In genomic region chr5:14028341-14028740, GRCm38 (mm10) we compare ENCODE assay signal across 22 mouse cellular contexts. TPM values are rescaled to one million over a fixed set of nuclear protein-coding genes. Genes with fewer than 3 reads are reported as not detected.
A peak's percentile ranks its signal among the peaks of the same experiment; 100 is the strongest.
DNase-seq lines count a peak whose midpoint lies in the region; ATAC-seq lines count a peak whose summit lies in the region.
"Had no signal": no experiment of that assay in that cellular context is flagged by ENCODE, and none has a peak within 500 bp of the region (broad histone marks: within the 10 kb centered on the region; RNA-seq: fewer than 3 reads in every experiment).

No protein-coding gene starts in this region.

- no peaks in the 10 kb centered on the region for H3K27me3 ChIP-seq in hindbrain, embryonic 13.5 days
- peaks cover 17% of the 10 kb centered on the region for H3K27me3 ChIP-seq in hindbrain, embryonic 10.5 days (ENCODE audit: insufficient read depth, poor library complexity, severe bottlenecking)
- no peaks in the 10 kb centered on the region for H3K27me3 ChIP-seq in lung, embryonic 15.5 days
- H3K27me3 ChIP-seq: CH12.LX; forebrain, embryonic 13.5 days had no signal

- no peak overlapping the region for H3K4me3 ChIP-seq in hindbrain, embryonic 13.5 days
- H3K4me3 ChIP-seq in hindbrain, embryonic 10.5 days: no peak overlapping the region
- H3K4me3 ChIP-seq in lung, embryonic 15.5 days: peak overlapping the region; percentile 31
- H3K4me3 ChIP-seq: forebrain, embryonic 13.5 days; heart, embryonic 13.5 days had no signal

- no peak for DNase-seq in hindbrain, embryonic 10.5 days (ENCODE audit: low spot score)
- peak; percentile 61 for DNase-seq in Muller cell, postnatal 12 days (ENCODE audit: inconsistent ontology term)
- peak; percentile 7 for DNase-seq in lung, postnatal 14 days
- no peak for DNase-seq in T-cell, adult 2 months (ENCODE audit: low spot score)
- no peak for DNase-seq in heart, postnatal 36 days
- DNase-seq: adrenal gland, adult 8-10 months; cerebellum, adult 11 months; cerebellum, adult 8-10 months; cerebellum, postnatal 14 days; embryo, embryonic 11 days; forebrain, postnatal 0 days; gastrocnemius, postnatal 25 days; heart, adult 11 months; heart, postnatal 4 days had no signal

- no peak overlapping the region for H3K27ac ChIP-seq in hindbrain, embryonic 13.5 days
- no peak overlapping the region for H3K27ac ChIP-seq in hindbrain, embryonic 10.5 days
- H3K27ac ChIP-seq in lung, embryonic 15.5 days: no peak overlapping the region
- H3K27ac ChIP-seq: forebrain, embryonic 13.5 days; heart, embryonic 13.5 days; hindbrain, embryonic 14.5 days had no signal

- H3K4me2 ChIP-seq in hindbrain, embryonic 13.5 days: peak overlapping the region; percentile 1; the same call in 1 of the 2 replicates
- H3K4me2 ChIP-seq in lung, embryonic 15.5 days: peak overlapping the region; percentile 42
- H3K4me2 ChIP-seq: forebrain, embryonic 13.5 days; heart, embryonic 13.5 days had no signal

- H3K9me3 ChIP-seq in hindbrain, embryonic 13.5 days: no peaks in the 10 kb centered on the region
- no peaks in the 10 kb centered on the region for H3K9me3 ChIP-seq in hindbrain, embryonic 10.5 days
- H3K9me3 ChIP-seq in lung, embryonic 15.5 days: no peaks in the 10 kb centered on the region
- H3K9me3 ChIP-seq: forebrain, embryonic 13.5 days; heart, embryonic 13.5 days had no signal

- 94% methylated on average over 7 of the region's 7 CpGs for WGBS in hindbrain, embryonic 13.5 days
- 94% methylated on average over 7 of the region's 7 CpGs for WGBS in hindbrain, embryonic 10.5 days
- WGBS in lung, embryonic 15.5 days: 61% methylated on average over 7 of the region's 7 CpGs

- no peak for ATAC-seq in hindbrain, embryonic 13.5 days (ENCODE audit: low FRiP score)
- ATAC-seq in lung, embryonic 15.5 days (ENCODE audit: borderline replicate concordance, extremely low read depth, low FRiP score, low TSS enrichment): no peak
- no peak for ATAC-seq in CD4-positive, CD25-positive, alpha-beta regulatory T cell, adult 4 months
- ATAC-seq: forebrain, embryonic 13.5 days; forebrain, postnatal 0 days had no signal

- H3K4me1 ChIP-seq in hindbrain, embryonic 13.5 days (replicated peaks): peaks cover 12% of the 10 kb centered on the region
- H3K4me1 ChIP-seq in hindbrain, embryonic 10.5 days (replicated peaks): peaks cover 7% of the 10 kb centered on the region
- H3K4me1 ChIP-seq in lung, embryonic 15.5 days: no peaks in the 10 kb centered on the region

- intact Hi-C loops in heart, postnatal 36 days (cut with DNase I): no loop called here

- no peak overlapping the region for H3K9ac ChIP-seq in hindbrain, embryonic 13.5 days
- H3K9ac ChIP-seq in lung, embryonic 15.5 days: 0 out of 2 replicates have a peak overlapping the region, but pooled peaks have one; percentile 11
- H3K9ac ChIP-seq: forebrain, embryonic 13.5 days; forebrain, postnatal 0 days; heart, embryonic 13.5 days; hindbrain, embryonic 14.5 days had no signal

- no peaks in the 10 kb centered on the region for H3K36me3 ChIP-seq in hindbrain, embryonic 13.5 days
- H3K36me3 ChIP-seq in hindbrain, embryonic 10.5 days: no peaks in the 10 kb centered on the region
- H3K36me3 ChIP-seq in lung, embryonic 15.5 days: no peaks in the 10 kb centered on the region
- H3K36me3 ChIP-seq: heart, embryonic 13.5 days had no signal

RNA-seq across cellular contexts. Expression of gene Sema3e, which starts 3.3 kb away (rescaled TPM):
- 4.7 and 5.2 TPM in 2 replicates for polyA plus RNA-seq in hindbrain, embryonic 13.5 days (2015; fragmentation: Nextera tagmentation; extraction: Ambion mirVana)
- polyA plus RNA-seq in hindbrain, embryonic 10.5 days (2016; fragmentation: Nextera tagmentation; extraction: Ambion mirVana): 2.0 and 2.1 TPM in 2 replicates
- 22.3 and 24.2 TPM in 2 replicates for polyA plus RNA-seq in lung, embryonic 15.5 days (2015; fragmentation: Nextera tagmentation; extraction: Ambion mirVana)
- under 1 TPM in 1 of 2 experiments, not detected in 1; 0.15 TPM for polyA plus RNA-seq in CD4-positive, CD25-positive, alpha-beta regulatory T cell, adult 4 months (2017; shearing (Covaris generic))
- total RNA-seq in heart, postnatal 36 days (2021): under 1 TPM; 0.19 to 0.36 TPM
- total RNA-seq: CH12.LX; common myeloid progenitor, adult 5-6 weeks had no signal

Comparison
In these comparisons a context has a peak if more than half of its experiments do, and no peak if none do; other contexts are left out.
1. DNase-seq: peak in Muller cell, postnatal 12 days (single experiment) and lung, postnatal 14 days (single experiment); none in hindbrain, embryonic 10.5 days (single experiment), T-cell, adult 2 months (single experiment) and heart, postnatal 36 days (0 of 2).